Mouse (Mus musculus) telencephalon, adult 2 months (tissue): ENCODE measurements around the gene Inpp5a.
"Not testable (repeated sequence)": the region's sequence is repeated elsewhere in the genome, so short reads cannot be mapped to it uniquely, and the experiment has no call there.

Source experiments
- DNase-seq: peaks from one replicate; pipeline ENCODE4 v3.0.0-alpha.2; 2011; ENCODE audit warnings: low read depth, low spot score

The Inpp5a gene

DNA sequence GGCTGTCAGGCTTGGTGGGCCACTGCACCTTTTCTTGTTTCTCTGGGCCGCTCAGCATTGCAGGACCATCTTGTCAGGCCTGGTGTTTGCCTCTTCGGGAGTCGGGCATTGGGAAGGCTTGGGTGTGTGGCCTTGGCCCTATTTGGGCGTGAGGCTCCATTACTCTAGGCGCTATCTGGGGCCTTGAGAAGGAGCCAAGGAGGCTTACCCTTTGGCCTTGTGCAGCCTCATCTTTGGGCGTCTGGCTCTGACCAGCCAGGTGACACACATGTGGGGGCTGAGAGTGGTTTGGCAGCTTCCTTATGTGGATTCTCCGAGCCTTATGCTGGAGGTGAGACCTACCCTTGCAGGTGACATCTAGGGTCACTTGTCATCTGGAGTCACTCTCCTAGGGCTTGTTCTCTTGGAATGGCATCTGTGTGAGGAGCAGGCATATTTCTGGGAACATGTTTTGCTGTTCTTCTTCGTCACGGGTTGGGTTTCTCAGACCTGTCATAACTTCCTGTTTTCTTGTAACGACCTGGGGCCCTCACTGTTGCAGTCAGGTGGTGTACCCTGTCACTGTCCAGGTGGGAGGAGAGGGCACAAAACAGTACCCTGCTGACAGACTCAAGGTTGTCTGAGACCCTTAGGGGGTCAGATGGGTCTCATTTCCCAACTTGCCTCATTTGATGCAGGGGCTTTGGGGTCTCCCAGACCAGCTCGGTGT, 11.2 kb downstream of the Inpp5a start:
- DNase-seq = no peak

DNA sequence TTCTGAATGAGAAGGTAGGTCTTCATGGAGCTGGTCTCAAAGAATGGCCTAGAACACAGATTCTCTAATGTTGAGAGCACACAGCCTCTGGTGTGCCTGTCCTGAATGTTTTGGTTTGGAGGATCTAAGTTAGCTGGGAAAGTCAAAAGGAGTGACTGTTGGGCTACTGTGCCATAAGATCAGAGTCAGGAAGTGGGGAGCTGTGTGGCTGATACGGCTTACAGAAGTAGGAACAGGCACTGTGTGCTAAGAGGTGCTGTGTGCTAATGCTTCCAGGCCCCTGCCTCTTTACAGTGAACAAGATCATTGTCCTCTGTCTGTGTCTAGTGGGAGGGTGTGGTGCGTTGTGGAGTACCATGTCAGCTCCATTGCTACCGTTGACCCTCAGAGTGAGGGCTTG, 12.0 kb downstream of the Inpp5a start:
- no peak for DNase-seq

DNA sequence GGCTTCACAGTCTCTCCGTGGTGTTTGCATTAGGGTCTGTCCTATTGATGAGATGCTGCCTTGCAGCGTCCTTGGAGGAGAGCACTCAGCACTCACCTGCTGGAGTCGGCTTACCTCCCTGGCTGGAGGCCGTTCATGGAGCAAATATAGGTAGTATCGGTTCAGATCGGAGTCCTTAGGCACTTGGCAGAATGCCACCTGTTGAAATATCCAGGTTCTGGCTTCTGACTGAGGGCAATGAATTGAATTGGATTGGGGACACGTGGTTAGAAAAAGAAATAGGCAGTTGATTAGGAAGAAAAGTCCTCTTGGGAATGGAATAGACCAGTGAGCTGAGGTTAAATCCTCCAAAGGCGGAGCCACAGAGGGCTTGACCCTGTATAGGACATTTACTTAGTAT, 12.9 kb downstream of the Inpp5a start:
- DNase-seq = no peak

DNA sequence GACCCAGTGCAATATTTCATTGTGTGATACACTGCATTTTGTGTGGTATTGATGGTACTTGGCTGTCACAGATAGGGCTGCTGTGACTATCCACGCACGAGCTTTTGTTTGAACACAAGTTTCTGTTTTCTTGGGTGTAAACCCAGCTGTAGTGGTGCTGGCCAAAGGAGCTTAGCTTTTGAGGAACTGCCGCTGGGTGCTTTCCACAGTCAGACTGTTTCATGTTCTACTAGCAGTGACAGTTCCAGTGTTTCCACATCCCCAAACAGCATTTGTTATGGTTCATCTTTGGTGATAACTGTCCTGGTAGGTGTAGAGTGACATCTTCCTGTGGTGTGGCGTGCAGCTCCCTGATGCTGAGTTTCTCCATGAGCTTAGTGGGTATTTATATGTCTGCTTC, 13.8 kb downstream of the Inpp5a start:
- no peak for DNase-seq

DNA sequence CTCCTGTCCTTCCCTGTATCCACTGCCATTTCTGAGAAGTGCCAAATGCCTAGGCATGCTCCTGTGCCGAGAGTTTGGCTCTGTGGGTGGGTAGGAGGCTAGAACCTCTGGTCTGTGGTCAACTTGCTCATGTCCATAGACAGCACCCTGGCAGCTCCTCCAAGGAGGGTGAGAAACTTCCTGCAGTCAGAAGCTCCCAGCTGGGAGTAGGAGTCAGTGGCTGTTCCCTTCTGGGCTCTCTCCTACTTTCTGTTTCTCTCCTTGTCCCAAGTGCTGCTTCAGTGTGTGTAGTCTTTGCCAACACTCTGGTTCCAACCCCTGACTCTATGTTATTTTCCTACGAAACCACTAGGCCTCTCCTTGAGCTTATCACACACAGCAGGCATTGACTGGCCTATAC, 17.7 kb downstream of the Inpp5a start:
- no peak for DNase-seq

DNA sequence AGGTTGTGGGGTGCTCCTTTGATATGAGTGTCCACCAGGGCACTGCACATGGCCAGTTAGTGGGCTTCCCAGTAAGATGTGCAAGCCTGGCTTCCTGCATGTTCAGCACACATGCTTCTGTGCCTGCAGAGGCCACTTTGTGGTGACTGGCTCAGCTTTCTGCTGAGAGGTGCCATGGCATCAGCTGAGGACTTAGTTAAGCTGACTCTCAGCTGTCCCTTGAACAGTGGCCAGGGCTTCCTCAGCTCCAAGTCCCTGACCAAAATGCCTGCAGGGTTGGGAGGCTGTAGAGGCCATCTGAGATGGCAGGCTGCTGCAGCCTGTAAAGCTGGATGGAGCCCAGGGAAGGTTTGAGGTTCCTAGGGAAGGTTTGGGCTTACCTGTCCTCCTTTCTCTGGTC, 19.1 kb downstream of the Inpp5a start:
- DNase-seq = no peak

DNA sequence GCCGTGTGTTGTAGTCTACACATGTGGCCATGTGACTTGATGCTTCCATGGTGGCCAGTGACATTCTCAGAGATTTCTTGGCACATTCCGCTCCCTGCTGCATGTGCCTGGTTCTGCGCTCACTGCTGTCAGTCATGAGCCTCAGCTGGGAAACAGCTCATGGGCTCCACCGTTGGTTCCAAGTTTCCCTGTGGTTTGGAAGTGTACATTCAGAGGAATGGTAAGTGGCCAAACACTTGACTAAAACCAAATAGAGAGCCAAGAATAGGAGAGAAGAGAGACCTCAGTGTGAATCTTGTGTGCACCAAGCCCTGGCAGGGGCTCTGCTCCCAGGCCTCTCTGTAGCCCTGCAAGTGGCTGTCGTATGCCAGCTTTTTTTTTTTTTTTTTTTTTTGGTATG, 21.0 kb downstream of the Inpp5a start:
- no peak for DNase-seq

DNA sequence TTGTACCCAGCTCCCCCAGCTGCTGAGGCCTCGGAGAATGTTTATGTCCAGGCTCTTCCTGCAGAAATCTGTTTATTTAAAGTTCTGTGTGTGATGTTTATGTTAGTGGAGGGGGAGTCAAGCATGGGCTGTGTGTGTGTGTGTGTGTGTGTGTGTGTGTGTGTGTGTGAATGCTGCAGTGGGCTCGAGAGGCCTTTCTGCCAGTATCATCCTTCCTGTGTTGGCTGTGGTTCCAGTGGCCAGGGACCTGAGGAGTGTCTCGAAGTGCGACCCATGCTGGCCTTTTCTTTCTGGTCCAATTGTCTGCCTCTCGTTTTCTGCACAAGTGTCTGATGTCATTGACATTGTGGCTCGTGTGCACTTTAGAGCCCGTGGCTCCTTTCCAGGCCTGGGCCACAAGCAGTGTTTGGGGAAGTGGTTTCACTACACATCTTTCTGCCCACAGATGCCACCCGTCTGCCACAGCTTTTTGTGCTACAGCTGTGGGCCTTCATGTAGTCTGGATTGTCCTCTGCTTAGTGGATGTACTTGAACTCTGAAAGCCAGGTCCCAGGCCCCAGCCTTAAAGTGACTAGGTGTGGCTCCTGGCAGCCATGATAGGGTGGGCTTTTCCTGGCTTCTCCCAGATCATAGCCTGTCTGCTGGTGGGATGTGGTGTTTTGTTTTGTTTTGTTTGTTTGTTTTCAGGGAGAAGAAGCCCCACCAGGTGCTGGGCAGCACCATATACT, 23.5 kb downstream of the Inpp5a start:
- DNase-seq = no peak

DNA sequence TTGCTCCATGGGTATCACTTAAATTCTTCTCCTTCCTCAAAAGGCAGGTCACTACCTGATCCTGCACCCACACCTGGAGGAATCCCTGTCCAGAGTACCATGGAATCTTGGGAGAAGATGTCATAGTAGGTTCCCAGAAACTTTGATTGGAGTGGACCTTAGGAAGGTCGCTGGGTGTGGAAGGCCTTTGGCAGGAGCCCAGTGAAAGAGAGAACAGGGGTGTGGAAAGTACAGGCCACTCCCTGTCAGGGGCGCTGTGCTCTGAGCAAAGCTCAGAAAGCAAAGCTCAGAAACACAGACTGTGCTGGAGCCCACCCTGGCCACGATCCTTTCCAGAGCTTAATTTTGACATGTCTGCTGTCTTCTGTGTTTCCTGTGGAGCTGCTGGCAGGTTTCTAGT, 24.5 kb downstream of the Inpp5a start:
- DNase-seq = no peak

DNA sequence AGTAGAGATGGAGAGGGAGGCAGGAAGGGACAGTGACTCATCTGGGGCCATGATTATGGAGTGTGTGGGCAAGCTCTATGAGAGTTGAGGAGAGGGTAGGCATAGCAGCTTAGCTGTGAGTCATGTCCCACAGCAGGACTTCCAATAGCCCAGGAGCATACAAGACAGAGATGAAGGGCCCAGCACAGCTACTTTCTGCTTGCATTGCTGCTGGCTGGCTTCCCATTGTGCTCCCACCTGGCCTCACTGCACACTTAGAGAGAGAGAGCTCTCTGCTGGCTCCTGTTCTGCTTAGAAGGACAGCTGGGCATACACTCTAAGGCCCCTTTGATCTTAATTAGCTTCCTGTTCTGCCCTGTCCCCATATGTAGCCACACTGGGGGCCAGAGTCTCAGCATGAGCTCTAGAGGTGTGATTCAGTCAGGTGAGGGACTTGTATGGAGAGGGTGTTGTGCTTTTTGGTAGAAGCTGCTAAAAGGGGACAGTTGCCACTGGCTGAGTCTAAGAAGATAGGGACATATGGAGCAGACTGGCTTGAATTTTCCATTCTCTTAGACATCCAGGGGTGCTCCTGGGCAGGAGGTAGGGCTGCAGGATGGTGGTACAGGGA, 26.8 kb downstream of the Inpp5a start:
- no peak for DNase-seq

DNA sequence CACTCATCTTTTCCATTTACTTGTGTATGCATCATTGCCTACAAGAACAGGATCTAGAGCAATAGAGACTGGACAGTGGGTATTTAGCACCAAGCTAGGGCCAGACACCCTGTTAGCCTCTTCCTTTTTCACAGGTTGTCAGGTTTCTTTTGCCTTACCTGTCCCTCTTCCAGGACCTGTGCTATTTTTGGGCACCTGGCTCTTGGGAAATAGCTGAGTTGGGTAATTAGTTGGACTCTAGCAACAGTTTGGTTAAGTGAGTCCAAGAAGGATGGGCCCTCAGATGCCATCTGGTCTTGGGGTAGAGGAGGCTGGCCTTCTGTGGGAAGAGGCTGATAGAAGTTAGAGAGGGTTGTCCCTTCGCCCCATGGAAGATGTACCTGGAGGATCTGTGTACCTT, 29.5 kb downstream of the Inpp5a start:
- no peak for DNase-seq

DNA sequence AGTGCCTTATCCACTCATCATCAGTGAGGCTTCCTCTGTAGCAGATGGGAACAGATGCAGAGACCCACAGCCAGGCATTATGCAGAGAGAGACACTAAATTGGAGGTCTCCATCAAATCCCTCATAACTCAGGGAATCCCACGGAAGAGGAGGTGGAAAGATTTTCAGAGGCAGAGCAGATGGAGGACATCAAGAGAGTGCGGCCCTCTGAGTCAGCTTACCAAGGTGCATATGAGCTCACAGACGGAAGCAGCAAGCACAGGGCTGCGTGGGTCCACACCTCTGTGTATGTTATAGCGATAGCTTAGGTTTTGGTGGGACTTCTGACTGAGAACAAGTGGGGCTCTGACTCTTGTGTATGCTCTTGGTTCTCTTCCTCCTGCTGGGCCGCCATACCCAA, 33.9 kb downstream of the Inpp5a start:
- peak; percentile 50 for DNase-seq

DNA sequence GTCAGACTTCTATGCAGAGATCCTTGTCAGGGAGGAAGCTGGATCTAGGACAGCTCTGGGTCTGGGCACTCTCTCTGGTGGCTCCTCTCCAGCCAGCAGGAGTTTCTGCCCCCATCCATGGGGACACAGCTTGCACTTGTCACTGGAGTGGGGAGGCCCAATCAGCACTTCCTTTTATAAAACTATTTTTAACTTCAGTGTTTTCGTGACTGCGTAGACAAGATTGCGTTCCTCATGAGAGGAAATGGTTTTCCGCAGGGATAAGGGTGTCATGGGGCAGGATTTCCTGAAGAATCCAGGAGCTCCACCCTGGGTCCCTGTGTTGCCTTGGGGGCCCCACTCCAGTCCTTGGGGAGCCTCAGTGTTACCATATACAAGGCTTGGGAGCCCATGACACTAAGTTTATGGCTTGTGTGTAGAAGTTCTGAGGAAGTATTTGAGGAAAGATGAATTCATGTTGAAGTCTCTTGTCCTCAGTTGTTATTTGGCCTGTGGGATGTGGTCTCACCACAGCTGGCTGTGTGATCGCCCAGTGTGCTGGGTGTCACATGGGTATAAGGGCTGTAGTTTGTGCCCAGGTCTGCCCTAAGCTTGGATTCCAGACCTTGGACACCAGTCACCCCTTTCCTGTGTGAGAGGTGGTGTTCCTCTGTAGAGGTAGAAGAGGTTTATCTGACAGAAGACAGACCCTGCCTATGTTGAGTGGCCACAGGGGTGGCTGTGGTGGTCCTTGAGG, 45.4 kb downstream of the Inpp5a start:
- DNase-seq = no peak

DNA sequence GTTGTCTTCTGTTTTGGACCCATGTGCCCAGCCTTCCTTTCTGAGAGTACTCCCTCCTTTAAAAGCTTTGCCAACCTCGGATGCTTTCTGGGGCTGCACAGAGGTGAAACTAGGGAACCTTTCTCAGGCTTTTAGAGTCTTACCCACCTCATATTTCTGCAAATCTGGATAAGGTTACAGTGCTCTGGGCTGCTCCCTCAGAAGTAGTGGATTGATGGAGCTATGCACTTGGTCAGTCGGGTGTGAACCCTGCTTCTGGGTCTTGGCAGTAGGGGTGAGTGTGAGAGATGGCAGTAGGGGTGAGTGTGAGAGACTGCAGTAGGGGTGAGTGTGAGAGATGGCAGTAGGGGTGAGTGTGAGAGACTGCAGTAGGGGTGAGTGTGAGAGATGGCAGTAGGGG, 46.0 kb downstream of the Inpp5a start:
- not testable (repeated sequence) for DNase-seq

DNA sequence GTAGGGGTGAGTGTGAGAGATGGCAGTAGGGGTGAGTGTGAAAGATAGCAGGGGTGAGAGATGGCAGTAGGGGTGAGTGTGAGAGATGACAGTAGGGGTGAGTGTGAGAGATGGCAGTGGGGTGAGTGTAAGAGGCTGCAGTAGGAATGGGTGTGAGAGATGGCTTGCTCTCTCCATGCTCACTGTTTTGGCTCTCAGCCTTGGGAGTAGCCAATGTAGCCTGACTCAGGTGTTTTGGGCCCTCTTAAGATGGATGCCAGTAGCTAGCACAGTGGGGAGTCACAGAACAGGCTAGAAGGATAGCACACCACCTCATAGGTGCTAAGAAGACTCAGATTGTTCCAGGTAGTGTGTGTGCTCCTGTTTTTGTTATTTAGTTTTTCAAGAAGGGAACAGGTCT, 46.8 kb downstream of the Inpp5a start:
- DNase-seq = no peak

DNA sequence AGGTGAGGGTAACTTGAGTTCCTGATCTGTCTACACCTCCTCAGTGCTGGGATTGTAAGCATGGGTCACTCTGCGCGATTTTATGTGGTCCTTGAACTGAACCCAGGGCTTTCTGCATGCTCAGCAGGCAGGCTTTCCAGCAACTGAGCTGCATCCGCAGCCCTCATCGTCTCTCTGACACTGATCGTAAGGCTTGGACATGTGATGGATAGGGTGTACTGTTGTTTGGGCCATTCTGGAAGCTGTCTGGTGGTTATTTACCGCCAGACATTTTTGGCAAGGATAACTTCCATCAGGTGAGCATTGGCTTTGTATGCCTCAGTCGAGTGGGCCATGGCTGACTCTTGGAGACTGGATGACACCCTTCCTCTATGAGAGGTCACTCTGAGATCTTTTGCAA, 48.0 kb downstream of the Inpp5a start:
- DNase-seq = no peak

DNA sequence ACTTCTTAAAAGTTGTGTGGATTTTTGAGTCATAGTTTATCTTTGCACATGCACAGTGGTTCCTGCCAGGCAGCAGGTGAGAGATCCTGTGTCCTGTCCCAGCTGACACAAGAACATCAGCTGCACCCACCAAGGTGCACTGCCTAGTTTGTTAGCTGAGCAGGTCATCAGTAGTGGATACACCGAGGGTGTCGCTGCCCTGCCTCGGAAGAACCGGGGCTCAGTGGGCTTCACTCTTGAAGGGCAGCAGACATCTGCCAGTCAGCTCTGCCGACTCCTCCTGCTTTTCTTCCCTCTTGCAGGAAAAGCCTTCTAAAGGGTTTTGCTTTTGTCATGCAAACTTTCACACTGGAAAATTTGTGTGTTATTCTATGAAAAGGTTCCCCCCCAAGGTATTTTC, 48.6 kb downstream of the Inpp5a start:
- no peak for DNase-seq

DNA sequence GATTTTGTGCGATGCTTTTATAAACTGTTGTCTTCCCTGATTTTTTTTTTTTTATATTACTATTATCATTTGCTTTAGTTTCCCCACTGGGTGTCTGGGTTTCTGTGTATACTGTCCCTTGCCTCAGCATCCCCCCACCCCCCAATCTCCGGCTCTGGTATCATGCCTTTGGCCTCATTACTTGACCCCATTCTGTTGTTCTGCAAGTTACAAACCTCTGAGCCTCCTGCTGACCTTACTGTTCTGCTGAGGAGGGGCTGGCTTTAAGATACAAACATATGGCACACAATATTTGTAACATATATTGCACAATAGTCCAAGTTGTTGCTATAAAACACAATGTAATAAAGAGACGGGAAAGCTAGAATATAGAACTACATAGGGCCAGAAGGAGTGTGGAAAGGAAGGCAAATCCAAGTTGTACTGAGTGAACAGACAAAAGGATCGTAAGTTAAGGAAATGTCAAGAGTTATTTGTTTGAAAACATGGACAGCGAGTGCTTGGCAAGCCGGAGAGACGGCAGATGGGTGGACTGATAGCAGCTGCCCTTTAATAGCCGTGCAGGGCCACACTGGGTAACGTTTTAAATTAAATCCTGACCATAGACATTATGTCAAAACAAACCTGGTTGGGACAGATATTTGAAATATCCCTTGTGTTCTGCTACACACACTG, 49.2 kb downstream of the Inpp5a start:
- no peak for DNase-seq

DNA sequence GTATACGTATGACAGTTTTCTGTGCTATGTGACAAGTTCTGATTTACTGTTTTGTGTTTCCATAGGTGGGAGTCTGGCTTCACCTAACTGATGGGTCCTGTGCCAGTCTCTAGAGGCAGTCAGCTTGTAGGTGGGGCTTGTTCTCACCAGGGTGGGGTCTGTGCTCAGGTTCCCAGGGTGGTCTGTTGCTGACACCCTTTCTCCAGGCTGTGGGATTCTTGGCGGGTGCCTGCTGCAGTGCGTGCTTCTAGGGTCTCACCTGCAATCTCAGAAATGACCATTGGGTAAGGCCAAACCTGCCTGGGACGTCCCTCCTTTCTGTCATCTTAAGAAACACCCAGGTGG, 49.7 kb downstream of the Inpp5a start:
- DNase-seq = no peak

DNA sequence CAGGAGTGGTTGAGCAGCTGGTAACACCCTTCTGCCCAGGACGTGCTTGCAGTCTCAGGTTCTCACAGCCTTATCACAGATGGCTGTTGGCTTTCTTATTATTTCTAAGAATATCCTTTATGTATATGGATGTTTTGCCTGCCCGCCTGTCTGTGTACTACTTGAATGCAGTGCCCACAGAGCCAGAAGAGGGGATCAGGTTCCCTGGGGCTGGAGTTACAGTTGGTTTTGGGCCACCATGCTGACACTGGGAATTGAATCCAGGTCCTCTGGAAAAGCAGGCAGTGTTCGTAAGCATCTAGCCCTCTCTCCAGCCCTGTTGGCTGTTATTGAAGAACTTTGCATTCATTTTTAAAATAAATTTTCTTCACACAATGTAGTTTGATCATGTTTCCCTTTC, 50.1 kb downstream of the Inpp5a start:
- DNase-seq = no peak

DNA sequence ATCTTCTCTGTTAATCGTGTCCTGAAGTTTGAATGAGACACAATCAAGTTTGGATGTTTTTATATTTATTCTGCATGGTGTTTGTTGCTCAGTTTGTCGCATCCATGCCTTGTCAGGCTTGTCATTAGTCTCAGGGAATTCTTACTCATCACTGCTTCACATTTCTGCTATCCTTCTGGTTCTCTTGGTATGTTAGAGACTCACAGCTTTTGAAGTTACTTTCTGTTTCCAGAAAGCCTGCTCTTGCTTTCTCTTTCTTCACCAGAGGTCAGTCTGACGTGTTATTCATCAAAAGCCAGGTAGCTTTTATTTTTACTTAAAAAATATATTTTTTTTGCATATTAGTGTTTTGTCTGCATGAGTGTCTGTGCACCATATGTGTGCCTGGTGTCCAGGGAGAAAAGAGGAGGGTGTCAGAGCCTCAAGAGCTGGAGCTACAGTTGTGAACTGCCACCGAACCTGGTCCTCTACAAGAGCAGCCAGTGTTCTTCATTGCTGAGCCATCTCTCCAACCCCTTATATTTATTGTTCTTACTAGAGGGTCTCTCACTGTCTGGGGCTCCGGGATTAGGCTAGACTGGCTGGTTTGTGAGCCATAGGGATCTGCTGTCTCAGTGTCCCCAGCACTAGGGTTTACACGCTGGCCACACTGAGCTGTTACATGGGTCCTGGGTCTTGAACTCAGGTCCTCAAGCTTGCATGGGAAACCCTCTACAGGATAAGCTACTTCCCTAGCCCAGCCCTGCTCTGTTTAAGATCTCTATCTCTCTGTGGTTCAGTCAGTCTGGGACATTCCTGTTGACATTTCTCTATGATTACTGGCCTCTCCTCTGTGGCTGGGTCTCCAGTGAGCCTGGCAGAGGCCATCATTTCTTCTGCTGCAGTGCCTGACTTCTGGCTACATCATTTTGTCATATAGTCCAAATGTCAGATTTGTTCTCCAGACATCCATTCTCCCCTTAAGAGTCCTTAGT, 51.3 kb downstream of the Inpp5a start:
- DNase-seq = no peak
